Mouse (Mus musculus): Measurements from ENCODE around the gene Ruvbl1.

- TF ChIP-seq CTCF (IDR thresholded peaks at IDR 0.05; ENCODE audit: control insufficient read depth, insufficient read depth, low read length) (peak; percentile 66), POLR2A (IDR thresholded peaks at IDR 0.05; ENCODE audit: borderline replicate concordance, control insufficient read depth, low read depth, low read length) (no peak)
These were observed 21.7 kb downstream of the Ruvbl1 start for GRCm38 (mm10) chr6:88486893-88487292.
